Mouse (Mus musculus) heart, embryonic 15.5 days (tissue): ENCODE data around the gene Stac. TPM values are rescaled to one million over a fixed set of nuclear protein-coding genes. Genes with fewer than 3 reads are reported as not detected.
A peak's percentile ranks its signal among the peaks of the same experiment; 100 is the strongest.

Experiments
- ATAC-seq: fragments of 200-750 bp; cut with Nextera tagmentation; replicated peaks from 2 replicates; pipeline ENCODE4 v1.8.0; 2017; ENCODE audit warnings: low read depth, moderate TSS enrichment; ENCODE audit not compliant: insufficient number of reproducible peaks, insufficient read depth, low FRiP score
- H3K27ac ChIP-seq: fragments of 300-500 bp; sonication (generic); 2 replicates; pipeline ENCODE4 v1.5.1; 2015; ENCODE audit warnings: mild to moderate bottlenecking, inconsistent platforms
- H3K27me3 ChIP-seq: fragments of 300-500 bp; sonication (generic); 2 replicates; pipeline ENCODE4 v1.6.1; 2015; ENCODE audit warnings: inconsistent platforms
- H3K36me3 ChIP-seq: fragments of 300-500 bp; sonication (generic); 2 replicates; pipeline ENCODE4 v1.6.1; 2015; ENCODE audit warnings: mild to moderate bottlenecking, inconsistent platforms
- H3K4me1 ChIP-seq: fragments of 300-500 bp; sonication (generic); replicated peaks from 2 replicates; pipeline ENCODE4 v1.6.1; 2015; ENCODE audit warnings: inconsistent platforms
- H3K4me2 ChIP-seq: fragments of 300-500 bp; sonication (generic); 2 replicates; pipeline ENCODE4 v1.6.1; 2015; ENCODE audit warnings: inconsistent platforms, mild to moderate bottlenecking, moderate library complexity
- H3K4me3 ChIP-seq: fragments of 300-500 bp; sonication (generic); 2 replicates; pipeline ENCODE4 v1.5.1; 2015; ENCODE audit warnings: mild to moderate bottlenecking, inconsistent platforms
- H3K9ac ChIP-seq: fragments of 300-500 bp; sonication (generic); 2 replicates; pipeline ENCODE4 v1.6.1; 2015; ENCODE audit warnings: mild to moderate bottlenecking, inconsistent platforms
- H3K9me3 ChIP-seq: fragments of 300-500 bp; sonication (generic); replicated peaks from 2 replicates; pipeline ENCODE4 v1.6.1; 2016; ENCODE audit warnings: inconsistent platforms
- WGBS: fragments of 180-500 bp; shearing (Covaris S2); methylation state at CpG from one replicate; pipeline ENCODE4 v1.1.7; 2015; ENCODE audit warnings: mixed read lengths; 5-methylcytosine and 5-hydroxymethylcytosine counted together
- polyA plus RNA-seq: library from polyadenylated mRNA; unstranded; fragments of >200 nt; fragmentation: Nextera tagmentation; extraction: Ambion mirVana; gene quantifications from 2 replicates; pipeline ENCODE4 v1.2.1, GENCODE M21; 2015

The Stac gene
- 1.3 and 3.1 TPM in 2 replicates for polyA plus RNA-seq

GRCm38 (mm10) chr9:111689680-111690483 lies at the start of gene Stac:
Gene Stac, minus strand, starts transcription at chr9:111690348.
- Histone ChIP-seq H3K36me3 (no peaks in the 10 kb centered on the region), H3K4me3 (peak within 1 kb of the TSS; percentile 54), H3K9ac (peak within 1 kb of the TSS; percentile 44), H3K4me1 (peaks cover 9% of the 10 kb centered on the region), H3K27me3 (peaks cover 28% of the 10 kb centered on the region), H3K27ac (no peak within 1 kb of the TSS), H3K9me3 (no peaks in the 10 kb centered on the region), H3K4me2 (peak within 1 kb of the TSS; percentile 96)
- WGBS, result 2% methylated on average over 61 of the region's 64 CpGs
- peak; percentile 66 for ATAC-seq

GRCm38 (mm10) chr9:111739431-111740245 lies 49.5 kb upstream of the Stac start:
- no peaks in the 10 kb centered on the region for H3K4me1 ChIP-seq
- no peaks in the 10 kb centered on the region for H3K27me3 ChIP-seq
- no peak for ATAC-seq
- H3K27ac ChIP-seq, result no peak overlapping the region
- 62% methylated on average over 10 of the region's 10 CpGs for WGBS
- no peaks in the 10 kb centered on the region for H3K36me3 ChIP-seq
- no peak overlapping the region for H3K4me3 ChIP-seq
- no peak overlapping the region for H3K9ac ChIP-seq
- H3K9me3 ChIP-seq, result no peaks in the 10 kb centered on the region
- no peak overlapping the region for H3K4me2 ChIP-seq

- no peaks in the 10 kb centered on the region for H3K36me3 ChIP-seq
- H3K9ac ChIP-seq, result no peak overlapping the region
- no peak overlapping the region for H3K27ac ChIP-seq
- no peak for ATAC-seq
- no peaks in the 10 kb centered on the region for H3K27me3 ChIP-seq
- H3K4me3 ChIP-seq, result no peak overlapping the region
- H3K9me3 ChIP-seq, result no peaks in the 10 kb centered on the region
- no peak overlapping the region for H3K4me2 ChIP-seq
- whole genome bisulfite sequencing, result 46% methylated on average over 3 of the region's 3 CpGs
- no peaks in the 10 kb centered on the region for H3K4me1 ChIP-seq
Measured at GRCm38 (mm10) chr9:111739026-111739425, 48.9 kb upstream of the Stac start.

GRCm38 (mm10) chr9:111737796-111738195 lies 47.6 kb upstream of the Stac start:
- 72% methylated on average over 2 of the region's 2 CpGs for WGBS
- no peak overlapping the region for H3K4me2 ChIP-seq
- H3K36me3 ChIP-seq, result no peaks in the 10 kb centered on the region
- no peaks in the 10 kb centered on the region for H3K27me3 ChIP-seq
- no peak overlapping the region for H3K9ac ChIP-seq
- no peaks in the 10 kb centered on the region for H3K9me3 ChIP-seq
- no peak overlapping the region for H3K27ac ChIP-seq
- no peaks in the 10 kb centered on the region for H3K4me1 ChIP-seq
- no peak overlapping the region for H3K4me3 ChIP-seq
- ATAC-seq, result no peak

- H3K4me2 ChIP-seq, result no peak overlapping the region
- ATAC-seq, result no peak
- no peaks in the 10 kb centered on the region for H3K36me3 ChIP-seq
- H3K27me3 ChIP-seq, result no peaks in the 10 kb centered on the region
- no peak overlapping the region for H3K4me3 ChIP-seq
- no peak overlapping the region for H3K9ac ChIP-seq
- no peaks in the 10 kb centered on the region for H3K9me3 ChIP-seq
- H3K4me1 ChIP-seq, result no peaks in the 10 kb centered on the region
- 74% methylated on average over 3 of the region's 3 CpGs for WGBS
- H3K27ac ChIP-seq, result no peak overlapping the region
Measured at GRCm38 (mm10) chr9:111735931-111736330, 45.8 kb upstream of the Stac start.

- Histone ChIP-seq H3K36me3 (no peaks in the 10 kb centered on the region), H3K4me1 (no peaks in the 10 kb centered on the region), H3K9me3 (no peaks in the 10 kb centered on the region), H3K27ac (no peak overlapping the region), H3K4me2 (no peak overlapping the region), H3K27me3 (no peaks in the 10 kb centered on the region), H3K9ac (no peak overlapping the region), H3K4me3 (no peak overlapping the region)
- 55% methylated on average over 9 of the region's 9 CpGs for WGBS
- ATAC-seq, result no peak
Measured at GRCm38 (mm10) chr9:111731939-111732670, 42.0 kb upstream of the Stac start.

GRCm38 (mm10) chr9:111724981-111725593 lies 34.9 kb upstream of the Stac start:
- Histone ChIP-seq H3K9ac (no peak overlapping the region), H3K36me3 (no peaks in the 10 kb centered on the region), H3K9me3 (no peaks in the 10 kb centered on the region), H3K4me2 (no peak overlapping the region), H3K27me3 (no peaks in the 10 kb centered on the region), H3K4me3 (no peak overlapping the region), H3K4me1 (0 out of 2 replicates have a peak, but pooled peaks cover 2% of the 10 kb centered on the region), H3K27ac (no peak overlapping the region)
- 27% methylated on average over 5 of the region's 5 CpGs for WGBS
- ATAC-seq, result no peak

GRCm38 (mm10) chr9:111714457-111714856 lies 24.3 kb upstream of the Stac start:
- no peaks in the 10 kb centered on the region for H3K4me1 ChIP-seq
- H3K9me3 ChIP-seq, result no peaks in the 10 kb centered on the region
- no peak for ATAC-seq
- H3K4me2 ChIP-seq, result no peak overlapping the region
- H3K27me3 ChIP-seq, result no peaks in the 10 kb centered on the region
- no peak overlapping the region for H3K27ac ChIP-seq
- no peak overlapping the region for H3K9ac ChIP-seq
- WGBS, result 52% methylated on average over 3 of the region's 3 CpGs
- H3K36me3 ChIP-seq, result no peaks in the 10 kb centered on the region
- H3K4me3 ChIP-seq, result no peak overlapping the region

GRCm38 (mm10) chr9:111700101-111700500 lies 10.0 kb upstream of the Stac start:
- WGBS, result 40% methylated on average over 2 of the region's 2 CpGs
- H3K9me3 ChIP-seq, result no peaks in the 10 kb centered on the region

GRCm38 (mm10) chr9:111690484-111690855 lies 322 bp upstream of the Stac start:
- Histone ChIP-seq H3K9ac (peak overlapping the region; percentile 44), H3K36me3 (no peaks in the 10 kb centered on the region), H3K4me2 (peak overlapping the region; percentile 96), H3K27me3 (peaks cover 28% of the 10 kb centered on the region), H3K4me3 (peak overlapping the region; percentile 54), H3K27ac (no peak overlapping the region), H3K9me3 (no peaks in the 10 kb centered on the region), H3K4me1 (peaks cover 9% of the 10 kb centered on the region)
- 9% methylated on average over 6 of the region's 6 CpGs for WGBS
- no peak for ATAC-seq

More at GRCm38 (mm10) chr9:111700101-111700500, 10.0 kb upstream of the Stac start:
- no peaks in the 10 kb centered on the region for H3K27me3 ChIP-seq
- no peak for ATAC-seq
- H3K4me1 ChIP-seq, result no peaks in the 10 kb centered on the region
- no peak overlapping the region for H3K4me2 ChIP-seq
- H3K36me3 ChIP-seq, result no peaks in the 10 kb centered on the region
- no peak overlapping the region for H3K4me3 ChIP-seq
- no peak overlapping the region for H3K27ac ChIP-seq
- H3K9ac ChIP-seq, result no peak overlapping the region

- no peak overlapping the region for H3K9ac ChIP-seq
- H3K4me2 ChIP-seq, result peak overlapping the region; percentile 96; the same call in 1 of the 2 replicates
- 77% methylated on average over 11 of the region's 11 CpGs for WGBS
- H3K9me3 ChIP-seq, result no peaks in the 10 kb centered on the region
- no peak overlapping the region for H3K27ac ChIP-seq
- no peaks in the 10 kb centered on the region for H3K36me3 ChIP-seq
- ATAC-seq, result no peak
- peaks cover 9% of the 10 kb centered on the region for H3K4me1 ChIP-seq
- peaks cover 28% of the 10 kb centered on the region for H3K27me3 ChIP-seq
- peak overlapping the region; percentile 54; the same call in 1 of the 2 replicates for H3K4me3 ChIP-seq
Measured at GRCm38 (mm10) chr9:111689146-111689545, 1.0 kb downstream of the Stac start.
